Mouse (Mus musculus): ENCODE results near the gene Npr2.

- peak; percentile 18; the same call in 1 of the 2 replicates for TF ChIP-seq CTCF (IDR thresholded peaks at IDR 0.05; ENCODE audit: low read depth, low read length)
- no peak for TF ChIP-seq POLR2A (IDR thresholded peaks at IDR 0.05; ENCODE audit: extremely low read depth, insufficient read depth, low read length)
Measured at GRCm38 (mm10) chr4:43649783-43650182, 18.0 kb downstream of the Npr2 start.
